Mouse (Mus musculus) thymus, postnatal 0 days (tissue): ENCODE results near the gene Gm36079. TPM values are rescaled to one million over a fixed set of nuclear protein-coding genes. Genes with fewer than 3 reads are reported as not detected.
"Not testable (repeated sequence)": the region's sequence is repeated elsewhere in the genome, so short reads cannot be mapped to it uniquely, and the experiment has no call there.

Source experiments
- DNase-seq: peaks from one replicate; pipeline ENCODE4 v3.0.0-alpha.2; 2015; ENCODE audit warnings: low spot score
- polyA plus RNA-seq: library from polyadenylated mRNA; unstranded; fragments of >200 nt; fragmentation: Nextera tagmentation; extraction: Ambion mirVana; gene quantifications from 2 replicates; pipeline ENCODE4 v1.2.1, GENCODE M21; 2015

Gm36079 gene
- polyA plus RNA-seq, 1 experiment from 2014 or later: not detected

DNA sequence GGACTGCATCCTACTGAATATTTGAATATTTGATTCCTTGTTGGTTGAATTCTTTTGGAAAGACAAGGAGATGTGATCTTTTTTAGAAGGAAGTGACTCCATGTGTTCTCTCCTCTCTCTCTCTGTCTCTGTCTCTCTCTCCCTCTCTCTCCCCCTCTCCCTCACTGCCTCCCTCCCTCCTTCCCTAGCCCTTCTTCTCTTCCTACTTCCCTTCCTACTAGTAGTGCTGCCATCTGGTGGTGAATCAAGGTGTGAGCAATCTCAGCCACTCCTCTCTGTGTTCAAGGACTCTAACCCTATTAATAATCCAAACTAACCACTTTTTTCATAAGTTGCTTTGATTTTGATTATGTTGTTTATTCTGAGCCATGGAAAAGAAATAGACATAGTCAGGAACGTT is 5.3 kb downstream of the Gm36079 start:
- not testable (repeated sequence) for DNase-seq

DNA sequence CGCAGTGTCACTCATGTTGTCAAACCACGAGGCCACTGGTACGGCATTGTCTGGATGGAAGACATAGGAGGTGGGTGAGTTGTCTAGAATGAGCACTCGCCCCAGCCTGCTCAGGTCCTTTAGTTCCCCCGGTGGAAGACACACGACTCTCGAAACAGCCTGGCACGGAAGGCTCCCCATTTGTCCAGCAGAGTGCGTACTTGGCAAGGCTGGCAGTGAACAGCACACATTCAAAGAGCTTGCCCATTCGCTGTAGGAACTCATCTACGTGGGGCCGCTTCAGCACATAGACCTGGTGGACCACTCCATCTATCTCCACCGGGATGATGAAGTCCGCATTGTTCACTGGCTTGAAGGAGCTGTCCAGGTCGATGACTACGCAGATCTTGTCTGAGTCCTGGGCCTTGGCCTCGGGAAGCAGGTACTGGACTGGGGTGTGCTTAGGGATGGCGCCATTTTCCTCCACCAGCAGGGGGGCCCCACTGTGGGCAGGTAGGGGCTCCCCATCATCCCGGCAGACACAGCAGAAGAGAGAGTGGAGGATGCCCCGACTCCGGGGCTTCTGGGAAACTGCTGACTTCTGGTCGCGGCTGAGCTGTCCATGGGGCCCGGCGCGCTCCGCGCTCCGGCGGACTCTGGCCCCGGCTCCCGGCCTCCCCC is 11.3 kb downstream of the Gm36079 start:
- DNase-seq: not testable (repeated sequence)

DNA sequence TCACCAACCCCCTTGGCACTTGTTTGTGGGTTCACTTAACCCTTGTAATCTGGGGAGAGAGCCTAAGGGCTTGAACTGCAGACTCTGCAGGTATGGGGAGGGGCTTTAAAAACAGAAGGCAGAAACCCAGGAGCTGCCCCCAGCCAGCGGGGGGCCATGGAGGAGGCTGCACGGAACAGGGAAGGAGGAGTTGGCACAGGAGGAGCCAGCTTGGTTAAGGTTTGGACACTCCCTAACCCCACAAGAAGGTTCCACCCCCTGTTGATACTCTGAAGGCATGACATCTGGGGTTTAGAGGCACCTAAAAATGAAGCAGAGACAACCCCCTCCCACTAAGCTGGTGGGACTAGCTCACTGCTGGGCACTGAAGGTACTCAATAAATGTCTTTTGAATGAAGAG is 12.8 kb downstream of the Gm36079 start:
- not testable (repeated sequence) for DNase-seq

DNA sequence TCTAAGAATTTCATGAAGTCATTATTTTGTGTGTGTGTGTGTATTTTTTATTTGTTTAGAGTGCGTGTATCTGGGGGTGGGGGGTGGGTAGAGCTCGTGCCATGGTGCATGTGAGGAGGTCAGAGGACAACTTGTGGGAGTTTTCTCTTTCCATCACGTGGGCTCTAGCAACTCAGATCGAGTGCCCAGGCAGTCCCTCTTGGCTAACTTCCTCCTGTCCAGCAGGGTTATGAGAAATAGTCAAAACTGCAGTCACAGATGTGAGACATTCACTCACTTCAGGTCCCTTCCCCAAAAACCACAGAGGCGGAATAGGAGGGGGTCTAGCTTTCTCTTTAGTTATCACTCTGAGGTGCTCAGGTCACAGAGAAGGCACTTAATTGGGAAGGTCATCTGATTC is 13.3 kb downstream of the Gm36079 start:
- not testable (repeated sequence) for DNase-seq

DNA sequence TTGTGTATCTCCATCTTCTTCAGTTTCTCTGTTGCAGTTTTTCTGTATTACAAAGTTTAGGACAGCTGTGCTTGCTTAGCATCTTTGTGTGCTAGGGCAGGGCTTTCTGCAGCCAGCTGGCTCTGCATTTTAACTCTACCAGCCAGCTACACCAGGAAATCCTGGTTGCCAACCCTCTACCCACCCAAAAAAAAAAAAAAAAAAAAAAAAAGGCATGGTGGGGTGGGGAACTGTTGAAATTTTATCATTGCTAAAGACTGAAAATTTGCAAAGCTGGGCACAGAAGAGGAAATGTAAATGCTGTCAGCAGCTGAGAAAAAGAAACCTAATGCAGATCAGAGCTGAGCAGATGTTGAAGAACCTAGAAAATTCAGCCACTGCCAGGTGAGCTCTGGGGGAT is 16.7 kb downstream of the Gm36079 start:
- not testable (repeated sequence) for DNase-seq

DNA sequence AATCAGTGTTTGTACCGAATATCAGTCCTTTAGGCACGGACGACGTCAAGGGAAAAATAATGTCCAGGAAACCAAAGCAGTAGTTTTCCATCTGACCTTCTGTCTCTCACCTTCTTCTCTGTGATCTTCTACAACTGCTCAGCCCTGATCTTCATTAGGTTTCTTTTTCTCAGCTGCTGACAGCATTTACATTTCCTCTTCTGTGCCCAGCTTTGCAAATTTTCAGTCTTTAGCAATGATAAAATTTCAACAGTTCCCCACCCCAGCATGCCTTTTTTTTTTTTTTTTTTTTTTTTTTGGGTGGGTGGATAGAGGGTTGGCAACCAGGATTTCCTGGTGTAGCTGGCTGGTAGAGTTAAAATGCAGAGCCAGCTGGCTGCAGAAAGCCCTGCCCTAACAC is 27.6 kb downstream of the Gm36079 start:
- DNase-seq: not testable (repeated sequence)

DNA sequence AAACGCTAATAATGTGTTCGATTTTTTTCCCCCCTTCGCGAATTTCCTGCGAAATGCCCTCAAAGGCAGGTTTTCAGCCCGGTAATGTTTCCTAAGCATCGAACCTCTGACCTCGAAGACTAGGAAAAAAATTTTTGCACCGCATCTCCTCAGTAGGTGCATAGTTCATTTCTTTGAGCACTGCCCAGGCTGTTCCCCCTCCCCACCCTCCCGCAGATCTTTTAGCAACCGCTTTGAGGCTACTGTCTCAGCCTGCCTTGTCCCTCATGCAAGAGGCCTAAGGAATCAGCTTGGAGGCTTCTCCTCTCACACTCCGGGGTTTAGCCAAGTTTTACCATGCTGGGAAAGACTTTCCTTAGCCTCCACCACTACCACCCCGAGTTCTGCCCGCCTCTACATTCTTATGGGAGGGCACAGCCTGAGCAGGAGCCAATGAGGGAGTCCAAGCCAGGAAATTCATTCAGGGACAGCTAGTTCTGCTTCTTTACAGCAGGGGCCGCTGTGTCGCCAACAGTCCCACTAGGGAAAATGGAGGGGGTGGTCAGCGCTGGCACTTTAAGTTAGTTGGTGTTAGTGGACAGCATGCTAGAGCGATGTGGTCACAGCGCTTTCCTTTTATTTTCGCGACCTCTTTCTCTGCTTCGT is 28.2 kb downstream of the Gm36079 start:
- not testable (repeated sequence) for DNase-seq

DNA sequence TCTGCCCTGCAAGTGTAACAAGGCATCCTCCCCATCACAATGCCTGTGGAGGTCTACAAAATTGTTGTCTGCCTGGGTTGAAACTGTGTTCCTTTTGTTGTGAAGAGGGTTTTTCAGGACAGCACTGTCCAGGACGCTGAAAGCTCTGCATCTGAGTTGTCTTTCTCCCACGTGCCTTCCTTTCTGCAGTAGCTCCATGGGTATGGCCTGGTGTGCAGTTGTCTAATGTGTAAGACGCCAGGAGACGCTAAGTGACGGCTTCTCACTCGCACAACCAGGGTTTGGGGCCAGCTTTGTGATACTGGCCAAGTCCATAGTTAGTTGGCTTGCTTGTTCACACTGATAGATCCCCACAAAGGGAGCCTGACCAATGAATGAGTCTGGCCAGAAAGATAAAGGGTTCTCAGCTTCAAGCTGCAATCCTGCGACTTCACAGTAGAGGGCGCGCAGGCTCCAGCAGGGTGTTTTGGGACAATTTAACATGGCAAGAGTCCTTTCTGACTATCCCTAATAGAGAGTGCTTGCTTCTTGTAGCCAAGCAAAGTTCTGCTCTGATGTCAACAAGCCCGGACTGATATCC is 34.8 kb downstream of the Gm36079 start:
- not testable (repeated sequence) for DNase-seq

DNA sequence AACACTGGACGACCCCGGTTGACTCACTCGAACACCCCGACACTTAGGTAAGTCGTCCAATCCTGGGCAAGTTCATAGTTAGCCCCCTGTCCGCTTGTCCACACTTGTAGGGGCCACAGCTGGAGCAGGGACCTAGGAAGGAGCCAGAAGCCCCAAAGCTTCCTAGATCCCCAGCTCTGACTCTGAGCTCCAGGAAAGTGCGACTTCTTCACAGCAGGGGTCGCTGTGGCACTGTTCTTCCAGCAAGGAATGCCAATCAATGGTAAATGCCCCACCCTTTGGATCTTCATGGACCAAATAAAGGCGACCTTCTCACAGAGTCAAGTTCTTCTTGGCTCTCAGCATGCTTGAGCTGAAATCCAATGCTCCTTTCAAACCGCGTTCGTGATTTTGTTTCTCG is 35.5 kb downstream of the Gm36079 start:
- DNase-seq: not testable (repeated sequence)

Other genes starting within 250 kb of the Gm36079 start
- 40.9 and 51.2 TPM in 2 replicates for gene Zfp131, start 236.1 kb downstream of the Gm36079 start, polyA plus RNA-seq
- not detected in 2 replicates for gene AF067063, start 196.8 kb downstream of the Gm36079 start, polyA plus RNA-seq
- gene D13Ertd608e, start 191.0 kb downstream of the Gm36079 start, polyA plus RNA-seq: not detected in 2 replicates
- not detected in 2 replicates for gene Tcstv1, start 132.2 kb downstream of the Gm36079 start, polyA plus RNA-seq
- not detected in 2 replicates for gene Gm21761, start 97.7 kb downstream of the Gm36079 start, polyA plus RNA-seq
- not detected in 2 replicates for gene B020031M17Rik, start 76.2 kb downstream of the Gm36079 start, polyA plus RNA-seq
- 0.68 and 0.69 TPM in 2 replicates for gene Gm21188, start 25.2 kb upstream of the Gm36079 start, polyA plus RNA-seq
- gene Gm20767, start 113.2 kb upstream of the Gm36079 start, polyA plus RNA-seq: not detected in 2 replicates
- not detected in 2 replicates for gene Gm21818, start 145.4 kb upstream of the Gm36079 start, polyA plus RNA-seq
- 0.35 and 0.39 TPM in 2 replicates for gene Gm21762, start 188.9 kb upstream of the Gm36079 start, polyA plus RNA-seq
- gene Gm21731, start 212.1 kb upstream of the Gm36079 start, polyA plus RNA-seq: not detected in 2 replicates
- not detected in 2 replicates for gene AF067061, start 236.1 kb upstream of the Gm36079 start, polyA plus RNA-seq